Mouse (Mus musculus) heart, embryonic 15.5 days (tissue): ENCODE data around the gene Gm47995. TPM values are rescaled to one million over a fixed set of nuclear protein-coding genes. Genes with fewer than 3 reads are reported as not detected.

Experiments
- ATAC-seq: fragments of 200-750 bp; cut with Nextera tagmentation; replicated peaks from 2 replicates; pipeline ENCODE4 v1.8.0; 2017; ENCODE audit warnings: low read depth, moderate TSS enrichment; ENCODE audit not compliant: insufficient number of reproducible peaks, insufficient read depth, low FRiP score
- H3K27ac ChIP-seq: fragments of 300-500 bp; sonication (generic); 2 replicates; pipeline ENCODE4 v1.5.1; 2015; ENCODE audit warnings: mild to moderate bottlenecking, inconsistent platforms
- H3K27me3 ChIP-seq: fragments of 300-500 bp; sonication (generic); 2 replicates; pipeline ENCODE4 v1.6.1; 2015; ENCODE audit warnings: inconsistent platforms
- H3K36me3 ChIP-seq: fragments of 300-500 bp; sonication (generic); 2 replicates; pipeline ENCODE4 v1.6.1; 2015; ENCODE audit warnings: mild to moderate bottlenecking, inconsistent platforms
- H3K4me1 ChIP-seq: fragments of 300-500 bp; sonication (generic); replicated peaks from 2 replicates; pipeline ENCODE4 v1.6.1; 2015; ENCODE audit warnings: inconsistent platforms
- H3K4me2 ChIP-seq: fragments of 300-500 bp; sonication (generic); 2 replicates; pipeline ENCODE4 v1.6.1; 2015; ENCODE audit warnings: inconsistent platforms, mild to moderate bottlenecking, moderate library complexity
- H3K4me3 ChIP-seq: fragments of 300-500 bp; sonication (generic); 2 replicates; pipeline ENCODE4 v1.5.1; 2015; ENCODE audit warnings: mild to moderate bottlenecking, inconsistent platforms
- H3K9ac ChIP-seq: fragments of 300-500 bp; sonication (generic); 2 replicates; pipeline ENCODE4 v1.6.1; 2015; ENCODE audit warnings: mild to moderate bottlenecking, inconsistent platforms
- H3K9me3 ChIP-seq: fragments of 300-500 bp; sonication (generic); replicated peaks from 2 replicates; pipeline ENCODE4 v1.6.1; 2016; ENCODE audit warnings: inconsistent platforms
- WGBS: fragments of 180-500 bp; shearing (Covaris S2); methylation state at CpG from one replicate; pipeline ENCODE4 v1.1.7; 2015; ENCODE audit warnings: mixed read lengths; 5-methylcytosine and 5-hydroxymethylcytosine counted together
- polyA plus RNA-seq: library from polyadenylated mRNA; unstranded; fragments of >200 nt; fragmentation: Nextera tagmentation; extraction: Ambion mirVana; gene quantifications from 2 replicates; pipeline ENCODE4 v1.2.1, GENCODE M21; 2015

Gm47995 gene
- polyA plus RNA-seq, 1 experiment from 2014 or later, result not detected

- Histone ChIP-seq H3K36me3 (no peaks in the 10 kb centered on the region), H3K4me3 (no peak overlapping the region), H3K4me2 (no peak overlapping the region), H3K9me3 (no peaks in the 10 kb centered on the region), H3K27me3 (no peaks in the 10 kb centered on the region), H3K4me1 (no peaks in the 10 kb centered on the region; the same call in 1 of the 2 replicates), H3K27ac (no peak overlapping the region), H3K9ac (no peak overlapping the region)
- ATAC-seq, result no peak
- 81% methylated on average over 2 of the region's 2 CpGs for WGBS
These were observed 16.6 kb downstream of the Gm47995 start for GRCm38 (mm10) chr1:151214862-151215261.

DNA sequence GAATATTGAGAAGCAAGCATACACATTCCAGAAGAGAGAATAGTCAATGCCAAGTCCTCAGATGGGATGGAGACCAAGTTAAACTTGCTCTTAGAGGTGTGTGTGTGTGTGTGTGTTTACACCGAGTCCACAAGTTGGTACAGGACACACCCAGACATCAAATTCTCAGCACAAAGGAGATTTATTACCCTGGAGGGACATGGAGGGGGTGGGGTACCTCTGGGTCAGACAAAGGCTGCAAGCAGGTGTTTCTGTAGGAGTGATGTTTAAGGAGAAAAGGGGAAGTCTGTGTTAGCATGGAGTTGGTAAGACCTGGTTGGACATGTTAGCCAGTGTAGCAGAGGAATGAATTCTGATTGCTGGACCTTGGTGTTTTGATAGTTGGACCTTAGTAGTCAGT is 17.7 kb downstream of the Gm47995 start:
- Histone ChIP-seq H3K9me3 (no peaks in the 10 kb centered on the region), H3K27ac (no peak overlapping the region), H3K27me3 (no peaks in the 10 kb centered on the region), H3K4me3 (no peak overlapping the region), H3K36me3 (no peaks in the 10 kb centered on the region), H3K4me2 (no peak overlapping the region), H3K4me1 (no peaks in the 10 kb centered on the region; the same call in 1 of the 2 replicates), H3K9ac (no peak overlapping the region)
- ATAC-seq, result no peak
- WGBS, result 58% methylated on average over 1 of the region's 1 CpGs

- no peak overlapping the region for H3K27ac ChIP-seq
- no peaks in the 10 kb centered on the region for H3K9me3 ChIP-seq
- no peak overlapping the region for H3K4me2 ChIP-seq
- H3K9ac ChIP-seq, result no peak overlapping the region
- no peaks in the 10 kb centered on the region for H3K27me3 ChIP-seq
- ATAC-seq, result no peak
- H3K36me3 ChIP-seq, result no peaks in the 10 kb centered on the region
- H3K4me1 ChIP-seq, result no peaks in the 10 kb centered on the region; the same call in 1 of the 2 replicates
- 76% methylated on average over 3 of the region's 3 CpGs for WGBS
- H3K4me3 ChIP-seq, result no peak overlapping the region
These were observed 18.2 kb downstream of the Gm47995 start for GRCm38 (mm10) chr1:151216417-151216816.

DNA sequence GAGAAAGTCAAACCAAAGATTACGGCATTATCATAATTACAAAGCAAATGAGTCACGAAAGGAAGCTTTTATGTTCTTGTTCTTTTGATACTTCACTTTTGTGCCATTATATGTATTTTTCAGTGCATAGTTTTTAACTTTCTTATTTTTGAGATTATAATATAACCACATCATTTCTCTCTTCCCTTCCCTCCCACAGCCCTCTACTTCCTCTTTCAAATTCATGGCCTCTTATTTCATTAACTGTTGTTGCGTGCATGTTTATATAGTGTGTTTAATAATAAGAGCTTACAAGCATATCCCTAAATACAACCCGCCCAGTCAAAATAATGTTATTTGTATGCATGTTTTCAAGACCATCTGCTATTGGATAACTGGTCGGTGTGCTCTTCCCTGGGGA is 20.8 kb downstream of the Gm47995 start:
- H3K4me3 ChIP-seq, result no peak overlapping the region
- H3K36me3 ChIP-seq, result no peaks in the 10 kb centered on the region
- H3K27me3 ChIP-seq, result no peaks in the 10 kb centered on the region
- 87% methylated on average over 5 of the region's 5 CpGs for WGBS
- H3K27ac ChIP-seq, result no peak overlapping the region
- no peak overlapping the region for H3K4me2 ChIP-seq
- ATAC-seq, result no peak
- no peak overlapping the region for H3K9ac ChIP-seq
- no peaks in the 10 kb centered on the region for H3K9me3 ChIP-seq
- H3K4me1 ChIP-seq, result no peaks in the 10 kb centered on the region; the same call in 1 of the 2 replicates

DNA sequence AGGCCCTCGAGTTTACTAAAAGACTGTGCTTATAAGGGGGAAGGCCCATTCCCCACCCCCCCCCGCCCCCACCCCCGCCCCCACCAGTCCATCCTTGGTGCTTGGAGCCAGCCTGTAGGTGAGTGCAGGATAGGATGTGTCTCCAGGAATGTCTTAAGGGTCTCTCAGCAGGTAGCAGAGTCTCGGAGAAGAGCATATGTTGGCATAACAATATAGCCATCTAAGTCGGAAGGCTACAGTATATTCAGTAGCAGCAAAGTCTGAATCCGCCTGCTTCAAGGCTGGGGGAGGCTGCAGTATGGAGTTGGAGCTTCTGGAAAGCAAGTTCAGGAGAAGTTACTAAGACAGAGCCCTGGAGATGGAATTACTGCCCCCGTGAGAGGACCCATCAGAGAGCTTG is 21.9 kb downstream of the Gm47995 start:
- ATAC-seq, result no peak
- H3K9ac ChIP-seq, result no peak overlapping the region
- no peaks in the 10 kb centered on the region for H3K36me3 ChIP-seq
- WGBS, result 79% methylated on average over 7 of the region's 7 CpGs
- H3K9me3 ChIP-seq, result no peaks in the 10 kb centered on the region
- H3K4me3 ChIP-seq, result no peak overlapping the region
- no peak overlapping the region for H3K4me2 ChIP-seq
- H3K27me3 ChIP-seq, result no peaks in the 10 kb centered on the region
- no peaks in the 10 kb centered on the region for H3K4me1 ChIP-seq
- H3K27ac ChIP-seq, result no peak overlapping the region

DNA sequence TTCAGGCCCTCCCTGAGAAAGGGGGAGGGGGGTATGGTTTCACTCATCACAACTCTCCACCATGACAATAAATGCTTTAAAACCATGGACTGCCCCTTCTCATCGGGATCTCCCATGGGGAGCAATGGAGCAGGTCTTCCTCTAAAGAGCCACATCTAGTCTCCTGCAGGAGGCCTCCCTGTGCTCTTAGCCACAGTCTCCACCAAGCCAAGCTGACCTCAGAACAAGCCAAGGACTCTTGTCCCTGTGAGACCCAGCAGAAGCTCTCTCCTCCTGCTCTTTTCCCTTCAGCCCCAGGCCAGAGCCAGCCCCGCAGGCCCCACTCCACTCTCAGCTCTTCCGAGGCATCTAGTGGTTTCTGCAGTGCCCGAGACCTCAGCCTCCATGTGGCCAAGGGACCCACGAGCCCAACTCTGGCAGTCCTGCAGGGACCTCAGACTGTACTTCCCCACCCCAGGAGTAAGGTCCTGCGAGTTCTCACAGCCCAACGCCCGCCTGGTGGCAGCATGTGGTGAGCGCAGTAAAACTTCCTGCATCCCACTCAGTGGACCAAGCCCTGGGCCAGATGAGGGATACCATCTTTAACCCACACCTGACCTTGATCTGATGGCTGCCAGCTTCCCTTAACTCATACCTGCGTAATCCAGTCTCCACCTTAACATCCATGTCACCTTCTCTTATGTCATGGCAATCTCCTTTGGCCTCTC is 24.5 kb downstream of the Gm47995 start:
- no peak overlapping the region for H3K4me2 ChIP-seq
- WGBS, result 87% methylated on average over 10 of the region's 10 CpGs
- H3K9me3 ChIP-seq, result no peaks in the 10 kb centered on the region
- no peak overlapping the region for H3K27ac ChIP-seq
- H3K4me1 ChIP-seq, result no peaks in the 10 kb centered on the region
- no peak for ATAC-seq
- H3K36me3 ChIP-seq, result no peaks in the 10 kb centered on the region
- H3K9ac ChIP-seq, result no peak overlapping the region
- H3K27me3 ChIP-seq, result no peaks in the 10 kb centered on the region
- H3K4me3 ChIP-seq, result no peak overlapping the region

GRCm38 (mm10) chr1:151223377-151223776 is 25.1 kb downstream of the Gm47995 start:
- ATAC-seq, result no peak
- Histone ChIP-seq H3K36me3 (no peaks in the 10 kb centered on the region), H3K27ac (no peak overlapping the region), H3K27me3 (no peaks in the 10 kb centered on the region), H3K9ac (no peak overlapping the region), H3K4me3 (no peak overlapping the region), H3K4me2 (no peak overlapping the region), H3K4me1 (no peaks in the 10 kb centered on the region), H3K9me3 (no peaks in the 10 kb centered on the region)
- WGBS, result 44% methylated on average over 1 of the region's 1 CpGs

GRCm38 (mm10) chr1:151224536-151224935 is 26.3 kb downstream of the Gm47995 start:
- 95% methylated on average over 1 of the region's 1 CpGs for WGBS
- Histone ChIP-seq H3K9ac (no peak overlapping the region), H3K27me3 (no peaks in the 10 kb centered on the region), H3K9me3 (no peaks in the 10 kb centered on the region), H3K4me3 (no peak overlapping the region), H3K4me2 (no peak overlapping the region), H3K4me1 (no peaks in the 10 kb centered on the region), H3K27ac (no peak overlapping the region), H3K36me3 (no peaks in the 10 kb centered on the region)
- ATAC-seq, result no peak

DNA sequence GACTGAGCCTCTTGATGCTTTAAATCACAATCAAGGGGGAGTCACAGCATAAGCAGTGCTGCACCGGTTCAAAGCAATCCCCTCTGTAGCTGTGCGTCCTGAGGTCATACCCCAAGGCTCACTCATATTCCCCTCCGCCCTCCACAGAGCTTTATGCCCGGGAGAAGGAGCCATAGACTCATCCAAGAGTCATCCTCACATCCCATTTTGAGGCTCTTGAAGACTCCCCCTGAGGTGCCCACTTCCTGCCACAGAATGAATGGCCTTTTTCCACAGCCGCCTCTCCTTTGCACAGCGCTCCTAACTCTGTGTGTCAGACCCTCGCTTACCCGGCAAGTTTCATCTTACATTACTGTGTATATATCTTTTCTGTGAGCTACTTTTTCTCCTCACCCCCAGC is 29.3 kb downstream of the Gm47995 start:
- H3K27me3 ChIP-seq, result no peaks in the 10 kb centered on the region
- no peak for ATAC-seq
- WGBS, result 77% methylated on average over 8 of the region's 8 CpGs
- H3K27ac ChIP-seq, result no peak overlapping the region
- H3K4me2 ChIP-seq, result no peak overlapping the region
- no peak overlapping the region for H3K9ac ChIP-seq
- no peaks in the 10 kb centered on the region for H3K9me3 ChIP-seq
- H3K36me3 ChIP-seq, result no peaks in the 10 kb centered on the region
- H3K4me3 ChIP-seq, result no peak overlapping the region
- no peaks in the 10 kb centered on the region for H3K4me1 ChIP-seq

- Histone ChIP-seq H3K9ac (no peak overlapping the region), H3K4me1 (no peaks in the 10 kb centered on the region), H3K27me3 (no peaks in the 10 kb centered on the region), H3K36me3 (no peaks in the 10 kb centered on the region), H3K9me3 (no peaks in the 10 kb centered on the region), H3K27ac (no peak overlapping the region), H3K4me3 (no peak overlapping the region), H3K4me2 (no peak overlapping the region)
- ATAC-seq, result no peak
- WGBS, result 64% methylated on average over 1 of the region's 1 CpGs
These were observed 30.2 kb downstream of the Gm47995 start for GRCm38 (mm10) chr1:151228320-151228989.

GRCm38 (mm10) chr1:151232346-151232745 is 34.1 kb downstream of the Gm47995 start:
- Histone ChIP-seq H3K27me3 (no peaks in the 10 kb centered on the region), H3K27ac (no peak overlapping the region), H3K36me3 (no peaks in the 10 kb centered on the region), H3K4me2 (no peak overlapping the region), H3K9ac (no peak overlapping the region), H3K4me3 (no peak overlapping the region), H3K9me3 (no peaks in the 10 kb centered on the region), H3K4me1 (peaks cover 14% of the 10 kb centered on the region)
- no peak for ATAC-seq
- WGBS, result 82% methylated on average over 3 of the region's 3 CpGs

DNA sequence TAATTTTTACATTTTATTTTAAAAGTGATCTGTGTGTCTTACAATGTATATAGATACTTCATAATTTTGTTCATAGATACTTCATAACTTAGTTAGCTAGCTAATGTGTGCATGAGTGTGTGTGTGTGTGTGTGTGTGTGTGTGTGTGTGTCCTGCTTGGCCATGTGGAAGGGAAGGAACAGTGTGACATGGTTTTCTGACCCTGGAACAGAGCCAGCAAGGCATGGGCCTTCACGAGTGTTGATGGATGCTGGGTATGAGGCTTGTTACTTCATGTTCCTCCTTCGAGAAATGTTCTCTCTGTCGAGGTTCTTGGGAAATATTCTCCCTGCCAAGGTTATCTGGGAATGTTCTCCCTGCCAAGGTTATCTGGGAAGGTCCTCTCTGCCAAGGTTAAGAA is 35.5 kb downstream of the Gm47995 start:
- Histone ChIP-seq H3K36me3 (no peaks in the 10 kb centered on the region), H3K4me3 (no peak overlapping the region), H3K4me1 (peaks cover 18% of the 10 kb centered on the region), H3K9me3 (no peaks in the 10 kb centered on the region), H3K4me2 (no peak overlapping the region), H3K27me3 (no peaks in the 10 kb centered on the region), H3K9ac (no peak overlapping the region), H3K27ac (no peak overlapping the region)
- ATAC-seq, result no peak
- WGBS, result 64% methylated on average over 3 of the region's 3 CpGs
